Mouse (Mus musculus) retina, postnatal 1 day (tissue): ENCODE results near the gene Ptprb.

Source experiments
- DNase-seq: peaks from one replicate; pipeline ENCODE4 v3.0.0-alpha.2; 2012

The Ptprb gene

GRCm38 (mm10) chr10:116382826-116383685, 107.7 kb downstream of the Ptprb start:
- DNase-seq = peak; percentile 93

GRCm38 (mm10) chr10:116384401-116384800, 109.1 kb downstream of the Ptprb start:
- DNase-seq = no peak

- peak; percentile 72 for DNase-seq
Measured at GRCm38 (mm10) chr10:116386391-116386885, 111.1 kb downstream of the Ptprb start.

GRCm38 (mm10) chr10:116388840-116389239, 113.5 kb downstream of the Ptprb start:
- DNase-seq = no peak

GRCm38 (mm10) chr10:116393790-116394475, 118.6 kb downstream of the Ptprb start:
- no peak for DNase-seq

- DNase-seq = no peak
Measured at GRCm38 (mm10) chr10:116394585-116394984, 119.3 kb downstream of the Ptprb start.

GRCm38 (mm10) chr10:116396279-116396678, 121.0 kb downstream of the Ptprb start:
- DNase-seq = no peak

GRCm38 (mm10) chr10:116396966-116397365, 121.6 kb downstream of the Ptprb start:
- no peak for DNase-seq

GRCm38 (mm10) chr10:116397573-116397972, 122.2 kb downstream of the Ptprb start:
- no peak for DNase-seq

- DNase-seq = no peak
Measured at GRCm38 (mm10) chr10:116397973-116398372, 122.7 kb downstream of the Ptprb start.

- DNase-seq = no peak
Measured at GRCm38 (mm10) chr10:116402742-116403425, 127.6 kb downstream of the Ptprb start.

GRCm38 (mm10) chr10:116403679-116404078, 128.4 kb downstream of the Ptprb start:
- DNase-seq = no peak

- DNase-seq = no peak
Measured at GRCm38 (mm10) chr10:116405011-116405410, 129.7 kb downstream of the Ptprb start.

GRCm38 (mm10) chr10:116407684-116408359, 132.5 kb downstream of the Ptprb start:
- no peak for DNase-seq

GRCm38 (mm10) chr10:116410826-116411225, 135.5 kb downstream of the Ptprb start:
- DNase-seq = no peak

GRCm38 (mm10) chr10:116416142-116416541, 140.8 kb downstream of the Ptprb start:
- no peak for DNase-seq

- DNase-seq = no peak
Measured at GRCm38 (mm10) chr10:116416726-116417125, 141.4 kb downstream of the Ptprb start.

- DNase-seq = no peak
Measured at GRCm38 (mm10) chr10:116418121-116418726, 142.9 kb downstream of the Ptprb start.

GRCm38 (mm10) chr10:116420976-116421375, 145.7 kb downstream of the Ptprb start:
- no peak for DNase-seq

- DNase-seq = no peak
Measured at GRCm38 (mm10) chr10:116422551-116422950, 147.2 kb downstream of the Ptprb start.

GRCm38 (mm10) chr10:116424921-116425320, 149.6 kb downstream of the Ptprb start:
- no peak for DNase-seq

- no peak for DNase-seq
Measured at GRCm38 (mm10) chr10:116426176-116426575, 150.9 kb downstream of the Ptprb start.
